Mouse (Mus musculus): ENCODE measurements around the gene Gas8.
A peak's percentile ranks its signal among the peaks of the same experiment; 100 is the strongest.

Gene Gas8

GRCm38 (mm10) chr8:123505695-123506094 is 12.9 kb upstream of the Gas8 start:
- Histone ChIP-seq H3K9me3 (ENCODE audit: low read length) (no peaks in the 10 kb centered on the region), H3K27me3 (ENCODE audit: insufficient read depth, low read length) (peaks cover 5% of the 10 kb centered on the region; the same call in 1 of the 2 replicates), H3K4me1 (replicated peaks; ENCODE audit: low read depth, low read length) (peaks cover 24% of the 10 kb centered on the region), H3K4me3 (replicated peaks; ENCODE audit: low read length) (no peak overlapping the region), H3K36me3 (ENCODE audit: insufficient read depth, low read length) (peaks cover 95% of the 10 kb centered on the region)
- TF ChIP-seq POU5F1 (IDR thresholded peaks at IDR 0.05; ENCODE audit: borderline replicate concordance, low read length) (no peak), CTCF (conservative IDR thresholded peaks at IDR 0.05; ENCODE audit: low read length) (no peak), NANOG (IDR thresholded peaks at IDR 0.05; ENCODE audit: borderline replicate concordance, low read length) (no peak)

GRCm38 (mm10) chr8:123507153-123507552 is 11.5 kb upstream of the Gas8 start:
- Histone ChIP-seq H3K4me3 (replicated peaks; ENCODE audit: low read length) (no peak overlapping the region), H3K9me3 (ENCODE audit: low read length) (no peaks in the 10 kb centered on the region), H3K4me1 (replicated peaks; ENCODE audit: low read depth, low read length) (peaks cover 24% of the 10 kb centered on the region), H3K27me3 (ENCODE audit: insufficient read depth, low read length) (peaks cover 12% of the 10 kb centered on the region; the same call in 1 of the 2 replicates), H3K36me3 (ENCODE audit: insufficient read depth, low read length) (peaks cover 81% of the 10 kb centered on the region)
- TF ChIP-seq CTCF (conservative IDR thresholded peaks at IDR 0.05; ENCODE audit: low read length) (no peak), POU5F1 (IDR thresholded peaks at IDR 0.05; ENCODE audit: borderline replicate concordance, low read length) (no peak), NANOG (IDR thresholded peaks at IDR 0.05; ENCODE audit: borderline replicate concordance, low read length) (no peak)

- Histone ChIP-seq H3K4me1 (replicated peaks; ENCODE audit: low read depth, low read length) (peaks cover 24% of the 10 kb centered on the region), H3K36me3 (ENCODE audit: insufficient read depth, low read length) (peaks cover 44% of the 10 kb centered on the region), H3K4me3 (replicated peaks; ENCODE audit: low read length) (no peak overlapping the region), H3K9me3 (ENCODE audit: low read length) (no peaks in the 10 kb centered on the region), H3K27me3 (ENCODE audit: insufficient read depth, low read length) (peaks cover 46% of the 10 kb centered on the region)
- TF ChIP-seq CTCF (conservative IDR thresholded peaks at IDR 0.05; ENCODE audit: low read length), result no peak
- no peak for TF ChIP-seq POU5F1 (IDR thresholded peaks at IDR 0.05; ENCODE audit: borderline replicate concordance, low read length)
- TF ChIP-seq NANOG (IDR thresholded peaks at IDR 0.05; ENCODE audit: borderline replicate concordance, low read length), result no peak
Observed at GRCm38 (mm10) chr8:123510819-123511218, 7.8 kb upstream of the Gas8 start.

GRCm38 (mm10) chr8:123514136-123514535 is 4.5 kb upstream of the Gas8 start:
- H3K9me3 ChIP-seq (ENCODE audit: low read length), result no peaks in the 10 kb centered on the region

GRCm38 (mm10) chr8:123514781-123515539 is 3.7 kb upstream of the Gas8 start, which contains the start of gene Dbndd1:
Gene Dbndd1, minus strand, starts transcription at chr8:123515463.
- H3K9me3 ChIP-seq (ENCODE audit: low read length), result no peaks in the 10 kb centered on the region
- H3K36me3 ChIP-seq (ENCODE audit: insufficient read depth, low read length), result peaks cover 3% of the 10 kb centered on the region
- H3K4me3 ChIP-seq (replicated peaks; ENCODE audit: low read length), result peak within 1 kb of the TSS; percentile 90
- TF ChIP-seq NANOG (IDR thresholded peaks at IDR 0.05; ENCODE audit: borderline replicate concordance, low read length) (no peak), CTCF (conservative IDR thresholded peaks at IDR 0.05; ENCODE audit: low read length) (no peak), POU5F1 (IDR thresholded peaks at IDR 0.05; ENCODE audit: borderline replicate concordance, low read length) (no peak)
- H3K27me3 ChIP-seq (ENCODE audit: insufficient read depth, low read length), result peaks cover 65% of the 10 kb centered on the region
- H3K4me1 ChIP-seq (replicated peaks; ENCODE audit: low read depth, low read length), result peaks cover 32% of the 10 kb centered on the region

More at GRCm38 (mm10) chr8:123514136-123514535, 4.5 kb upstream of the Gas8 start:
- TF ChIP-seq NANOG (IDR thresholded peaks at IDR 0.05; ENCODE audit: borderline replicate concordance, low read length), result no peak
- TF ChIP-seq POU5F1 (IDR thresholded peaks at IDR 0.05; ENCODE audit: borderline replicate concordance, low read length), result no peak
- no peak for TF ChIP-seq CTCF (conservative IDR thresholded peaks at IDR 0.05; ENCODE audit: low read length)
- peaks cover 65% of the 10 kb centered on the region for H3K27me3 ChIP-seq (ENCODE audit: insufficient read depth, low read length)
- peaks cover 26% of the 10 kb centered on the region for H3K4me1 ChIP-seq (replicated peaks; ENCODE audit: low read depth, low read length)
- H3K36me3 ChIP-seq (ENCODE audit: insufficient read depth, low read length), result peaks cover 11% of the 10 kb centered on the region
- H3K4me3 ChIP-seq (replicated peaks; ENCODE audit: low read length), result peak overlapping the region; percentile 90

GRCm38 (mm10) chr8:123515540-123515897 is 3.1 kb upstream of the Gas8 start:
- TF ChIP-seq NANOG (IDR thresholded peaks at IDR 0.05; ENCODE audit: borderline replicate concordance, low read length) (no peak), POU5F1 (IDR thresholded peaks at IDR 0.05; ENCODE audit: borderline replicate concordance, low read length) (no peak), CTCF (conservative IDR thresholded peaks at IDR 0.05; ENCODE audit: low read length) (no peak)
- Histone ChIP-seq H3K4me3 (replicated peaks; ENCODE audit: low read length) (peak overlapping the region; percentile 53), H3K27me3 (ENCODE audit: insufficient read depth, low read length) (peaks cover 62% of the 10 kb centered on the region)

GRCm38 (mm10) chr8:123516596-123516995 is 2.0 kb upstream of the Gas8 start:
- Histone ChIP-seq H3K9me3 (ENCODE audit: low read length) (no peaks in the 10 kb centered on the region), H3K27me3 (ENCODE audit: insufficient read depth, low read length) (peaks cover 53% of the 10 kb centered on the region), H3K36me3 (ENCODE audit: insufficient read depth, low read length) (peaks cover 12% of the 10 kb centered on the region), H3K4me3 (replicated peaks; ENCODE audit: low read length) (no peak overlapping the region), H3K4me1 (replicated peaks; ENCODE audit: low read depth, low read length) (peaks cover 32% of the 10 kb centered on the region)
- TF ChIP-seq POU5F1 (IDR thresholded peaks at IDR 0.05; ENCODE audit: borderline replicate concordance, low read length) (no peak), CTCF (conservative IDR thresholded peaks at IDR 0.05; ENCODE audit: low read length) (no peak), NANOG (IDR thresholded peaks at IDR 0.05; ENCODE audit: borderline replicate concordance, low read length) (no peak)

More at GRCm38 (mm10) chr8:123515540-123515897, 3.1 kb upstream of the Gas8 start:
- H3K4me1 ChIP-seq (replicated peaks; ENCODE audit: low read depth, low read length), result peaks cover 32% of the 10 kb centered on the region
- H3K36me3 ChIP-seq (ENCODE audit: insufficient read depth, low read length), result peaks cover 4% of the 10 kb centered on the region
- H3K9me3 ChIP-seq (ENCODE audit: low read length), result no peaks in the 10 kb centered on the region

GRCm38 (mm10) chr8:123518172-123518571 is 462 bp upstream of the Gas8 start:
- Histone ChIP-seq H3K27me3 (ENCODE audit: insufficient read depth, low read length) (peaks cover 43% of the 10 kb centered on the region), H3K36me3 (ENCODE audit: insufficient read depth, low read length) (peaks cover 21% of the 10 kb centered on the region), H3K4me1 (replicated peaks; ENCODE audit: low read depth, low read length) (peaks cover 43% of the 10 kb centered on the region), H3K9me3 (ENCODE audit: low read length) (no peaks in the 10 kb centered on the region), H3K4me3 (replicated peaks; ENCODE audit: low read length) (0 out of 2 replicates have a peak overlapping the region, but pooled peaks have one; percentile 37)
- no peak for TF ChIP-seq POU5F1 (IDR thresholded peaks at IDR 0.05; ENCODE audit: borderline replicate concordance, low read length)

All from E14TG2a.4 (cell line).